Mouse (Mus musculus) regulatory T cell (primary cell): ENCODE measurements around the gene Rgs3.

Experiments used
- in situ Hi-C: fragments of 300-600 bp; cut with MboI, MseI; formaldehyde crosslinking; loops from one replicate; pipeline ENCODE4 v1.15.1; 2025; ENCODE audit warnings: high pct_unique_total_duplicates

Gene Rgs3

GRCm38 (mm10) chr4:62652921-62653757 lies 93.5 kb downstream of the Rgs3 start:
- in situ Hi-C loops = no loop called here

- in situ Hi-C loops = no loop called here
These were observed 94.4 kb downstream of the Rgs3 start for GRCm38 (mm10) chr4:62653922-62654661.

DNA sequence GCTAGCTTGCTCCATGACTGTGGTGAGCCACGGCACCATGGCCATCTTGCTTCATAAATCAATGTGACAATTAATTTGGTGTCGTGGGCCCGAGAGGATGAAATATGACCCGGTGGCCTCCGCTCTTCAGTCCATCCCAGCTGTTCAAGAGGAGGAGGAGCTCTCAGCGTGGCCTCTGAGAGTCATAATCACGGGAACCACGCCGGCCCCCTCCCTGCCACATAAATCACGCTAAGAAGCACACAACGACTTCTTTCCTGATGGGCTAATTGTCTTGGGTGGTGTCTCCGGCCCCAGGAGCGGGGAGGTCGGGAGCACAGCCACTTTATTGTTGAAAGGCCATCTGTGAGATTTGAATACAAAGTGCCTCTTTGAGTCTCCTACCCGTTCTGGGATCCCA lies 99.6 kb downstream of the Rgs3 start:
- in situ Hi-C loops = no loop called here

DNA sequence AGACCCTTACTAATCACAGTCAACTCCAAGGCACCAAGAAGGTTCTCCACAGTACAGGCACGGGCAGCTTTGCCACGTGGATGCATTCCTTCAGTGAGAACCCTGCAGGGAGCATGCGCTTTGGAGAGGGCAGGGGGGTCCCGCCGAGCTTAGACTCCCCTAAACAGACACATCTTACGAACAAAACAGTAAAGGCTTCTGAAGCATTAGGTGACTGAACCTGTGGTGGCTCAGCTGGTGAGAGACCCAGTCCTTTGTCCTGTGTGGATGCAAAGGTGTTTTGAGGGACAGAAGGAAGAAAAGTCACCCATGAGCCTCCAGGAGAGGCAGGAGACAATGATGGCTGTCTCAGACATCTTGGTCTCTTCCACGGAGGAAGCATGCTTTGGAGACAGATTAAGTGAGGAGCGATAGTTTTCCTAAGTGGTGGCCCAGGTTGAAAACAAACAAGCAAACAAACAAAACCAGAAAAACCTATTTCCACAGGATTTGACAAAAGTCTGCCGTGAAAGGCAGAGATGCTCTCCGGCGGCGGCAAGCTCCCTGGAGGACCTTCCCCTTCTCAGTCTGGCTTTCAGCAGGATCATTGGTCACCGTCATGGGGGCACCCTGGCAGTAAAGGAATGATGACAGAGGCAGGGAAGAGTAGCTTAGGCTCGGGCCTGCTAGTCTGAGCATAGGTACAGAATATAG lies 100.4 kb downstream of the Rgs3 start:
- in situ Hi-C loops = no loop called here

DNA sequence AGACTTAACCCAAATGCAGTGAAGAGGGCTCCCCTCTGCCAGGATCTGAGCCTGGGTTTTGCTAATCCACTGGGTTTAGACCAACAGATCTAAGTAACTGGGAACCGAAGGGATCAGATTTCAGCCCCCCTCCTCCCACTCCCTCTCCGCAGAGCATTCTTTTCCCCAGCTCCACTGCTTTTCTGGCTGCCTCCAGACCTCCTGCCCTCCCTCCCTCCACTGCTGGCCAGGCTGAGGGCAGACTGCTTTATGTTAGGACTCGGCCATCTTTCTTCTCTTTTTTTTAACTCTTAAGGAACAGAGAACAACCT lies 100.9 kb downstream of the Rgs3 start:
- in situ Hi-C loops = no loop called here

DNA sequence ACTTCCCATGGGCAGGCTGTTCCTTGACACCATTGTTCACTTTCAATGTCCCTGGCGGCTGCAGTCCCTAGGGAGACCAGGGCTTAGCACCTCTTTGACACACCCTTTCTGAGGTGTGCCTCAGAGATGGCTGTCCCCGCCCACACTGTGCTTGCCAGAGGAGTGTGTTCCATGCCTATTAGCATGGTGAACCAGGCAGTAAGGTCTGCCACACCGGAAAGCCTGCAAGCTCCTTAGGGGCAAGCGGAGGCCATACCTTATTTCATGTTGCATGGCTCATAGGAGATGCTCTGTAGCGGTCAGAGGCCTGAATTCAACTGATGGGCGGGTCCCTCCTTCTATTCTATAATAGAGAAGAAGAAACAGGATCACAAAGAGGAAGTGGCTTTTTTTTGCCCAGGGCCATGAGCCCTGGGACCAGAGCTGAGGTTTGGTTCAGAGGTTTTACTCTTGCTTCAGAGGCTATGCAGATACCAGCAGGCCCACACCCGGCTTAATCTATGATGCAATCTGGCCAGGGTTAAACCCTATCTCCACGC lies 101.7 kb downstream of the Rgs3 start:
- in situ Hi-C loops = no loop called here

DNA sequence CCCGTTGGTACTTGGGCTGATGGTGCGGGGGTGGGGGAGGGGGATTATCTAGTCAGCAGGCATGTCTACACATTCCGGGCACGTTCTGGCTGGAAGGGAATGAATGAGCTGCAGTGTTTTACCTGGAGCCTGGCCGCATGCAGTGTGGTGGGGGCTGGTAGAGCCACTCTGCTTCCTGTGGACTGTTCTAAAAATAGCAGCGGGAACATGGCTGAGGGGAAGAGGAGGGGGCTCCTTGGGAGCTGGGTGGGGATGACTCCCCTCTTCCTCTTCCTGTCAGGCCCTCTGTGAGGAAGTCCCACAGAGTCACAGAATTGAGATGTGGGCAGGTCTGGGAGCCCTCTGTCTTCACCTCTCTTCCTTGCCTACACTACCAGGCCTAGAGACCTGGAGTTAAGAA lies 103.7 kb downstream of the Rgs3 start:
- in situ Hi-C loops = no loop called here

DNA sequence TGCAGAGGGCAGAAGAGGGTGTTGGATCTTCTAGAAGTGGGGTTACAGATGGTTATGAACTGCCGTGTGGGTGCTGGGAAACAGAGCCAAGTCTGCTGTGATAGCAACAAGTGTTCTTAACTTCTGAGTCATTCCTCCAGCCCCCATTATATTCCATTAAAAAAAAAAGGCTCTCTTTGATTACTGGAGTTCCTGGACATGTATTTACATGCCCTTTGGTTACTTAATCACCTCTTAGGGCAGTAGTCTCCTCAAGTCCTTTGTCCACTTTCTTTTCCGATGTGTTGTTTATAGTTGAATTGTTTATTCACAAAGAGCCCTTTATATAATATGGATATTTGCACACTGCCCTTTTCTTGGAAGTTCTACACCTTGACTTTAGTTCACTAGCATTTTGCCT lies 106.2 kb downstream of the Rgs3 start:
- in situ Hi-C loops = no loop called here

DNA sequence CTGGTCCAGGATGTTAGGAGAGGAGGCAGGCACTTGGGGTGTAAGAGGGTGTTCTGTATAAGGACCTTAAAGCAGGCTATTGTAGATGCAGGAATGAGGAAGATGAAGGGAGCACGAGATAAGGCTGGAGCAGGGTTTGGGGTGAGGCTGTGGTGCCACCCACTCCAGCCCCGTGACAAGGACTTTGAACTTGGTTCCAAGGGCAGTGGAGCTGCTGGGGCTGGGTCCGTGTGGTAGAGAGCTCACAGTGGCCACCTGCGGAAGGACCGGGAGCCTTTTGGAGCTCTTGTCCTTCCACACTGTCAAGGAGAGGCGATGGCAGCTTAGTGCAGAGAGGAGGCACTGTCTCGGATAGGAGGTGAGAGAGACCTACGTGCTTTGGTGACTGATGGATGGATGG lies 109.0 kb downstream of the Rgs3 start:
- in situ Hi-C loops = no loop called here

GRCm38 (mm10) chr4:62669094-62670071 lies 109.7 kb downstream of the Rgs3 start:
- in situ Hi-C loops = no loop called here

- in situ Hi-C loops = no loop called here
These were observed 113.9 kb downstream of the Rgs3 start for GRCm38 (mm10) chr4:62673531-62674030.

DNA sequence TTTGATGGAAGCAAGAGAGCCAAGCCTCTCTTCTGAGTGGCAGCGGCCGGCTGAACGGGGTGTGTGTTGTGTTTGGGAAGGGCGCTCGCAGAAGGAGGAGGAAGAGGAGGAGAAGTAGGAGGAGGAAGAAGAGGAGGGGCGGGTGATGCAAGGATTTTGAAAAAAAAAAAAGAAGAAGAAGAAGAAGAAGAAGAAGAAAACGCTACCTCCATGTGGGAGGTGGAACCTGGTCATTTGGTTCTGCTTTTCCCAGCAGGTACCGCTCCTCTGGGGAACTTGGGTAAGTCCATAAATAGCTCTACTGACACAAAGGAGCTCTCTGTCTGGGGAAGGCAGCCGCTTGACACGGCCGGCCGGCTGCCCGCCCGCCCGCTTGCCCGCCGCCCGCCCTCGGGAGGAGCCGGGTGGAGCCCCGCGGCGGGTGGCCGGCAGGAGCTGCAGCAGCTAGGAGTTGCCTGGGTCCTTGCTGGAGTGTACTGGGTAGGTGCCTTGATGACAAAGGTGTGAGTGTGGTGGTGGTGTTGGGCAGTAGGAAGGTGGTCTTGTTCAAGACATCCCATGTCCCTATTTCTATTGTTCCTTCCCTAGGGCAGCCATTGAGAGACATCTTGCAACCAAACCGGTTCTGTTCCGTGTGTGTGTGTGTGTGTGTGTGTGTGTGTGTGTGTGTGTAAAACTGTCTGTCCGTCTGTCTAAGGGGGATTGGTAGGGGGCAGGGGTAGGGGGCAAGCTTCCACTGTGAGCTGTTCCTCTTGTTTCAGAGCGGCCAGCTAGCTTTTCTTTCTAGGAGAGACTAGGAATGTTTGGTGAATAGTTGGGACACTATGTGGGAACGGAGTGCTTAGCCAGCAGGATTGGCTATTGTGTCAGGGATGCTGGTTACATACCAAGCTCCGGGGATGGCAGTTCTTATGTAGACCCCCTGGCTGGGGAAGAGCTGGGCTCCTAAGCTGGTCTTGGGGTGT lies 114.7 kb downstream of the Rgs3 start:
- in situ Hi-C loops = no loop called here

DNA sequence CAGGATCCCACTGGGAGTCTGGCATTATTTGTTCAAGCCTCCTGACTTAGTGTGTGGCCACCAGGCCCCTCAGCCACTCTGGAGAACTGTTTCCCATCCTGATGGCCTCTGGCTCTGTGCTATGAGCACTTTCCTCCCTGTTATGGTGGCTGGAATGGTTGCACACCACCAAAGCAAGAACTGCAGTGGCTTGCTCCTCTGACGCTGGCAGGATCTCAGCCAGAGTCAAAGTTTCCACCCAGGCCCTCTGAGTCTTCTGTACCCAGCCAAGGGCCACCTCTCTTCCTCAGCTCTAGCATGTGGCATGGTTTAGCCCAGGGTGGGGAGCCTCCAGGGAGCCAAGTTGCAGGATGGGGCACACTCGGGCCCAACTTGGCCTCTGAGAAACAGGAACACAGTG lies 115.7 kb downstream of the Rgs3 start:
- in situ Hi-C loops = loop anchor here (25.0 kb wide), 1 partner anchor 113 kb away; the partner anchor contains the start of gene Rgs3

DNA sequence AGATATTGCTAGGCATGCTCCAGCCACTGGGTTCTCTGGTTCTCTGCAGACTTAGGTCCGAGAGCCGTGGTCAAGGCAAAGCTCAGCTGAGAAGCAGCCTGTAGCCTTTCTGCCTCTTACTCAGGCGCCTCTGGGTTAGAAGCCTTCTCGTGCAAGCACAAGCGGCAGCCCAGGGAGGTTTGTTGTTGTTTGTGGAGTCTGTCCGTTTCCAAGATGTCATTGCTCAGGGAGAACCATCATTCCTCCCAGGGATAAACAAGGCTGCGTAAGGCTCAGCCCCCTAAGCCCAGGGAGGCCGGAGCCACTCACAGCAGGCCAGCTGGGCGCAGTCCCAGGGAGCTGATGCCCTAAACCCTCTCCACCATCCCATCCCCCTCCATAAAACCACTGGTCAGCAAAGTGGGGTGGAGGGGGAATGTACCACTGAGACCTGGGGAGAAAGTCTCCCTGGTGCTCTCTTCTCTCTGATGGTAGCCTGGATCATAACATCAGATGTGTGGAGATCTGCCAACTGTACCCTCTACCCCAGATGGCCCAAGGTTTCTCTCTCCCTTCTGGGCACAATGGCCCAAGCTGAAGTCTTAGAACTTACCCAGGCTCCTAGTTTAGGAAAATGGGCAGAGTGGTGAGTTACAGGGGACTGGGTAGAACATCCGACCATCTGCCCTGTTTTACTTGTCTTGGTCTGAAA lies 117.5 kb downstream of the Rgs3 start:
- in situ Hi-C loops = loop anchor here (25.0 kb wide), 1 partner anchor 115 kb away; the partner anchor contains the start of gene Rgs3

DNA sequence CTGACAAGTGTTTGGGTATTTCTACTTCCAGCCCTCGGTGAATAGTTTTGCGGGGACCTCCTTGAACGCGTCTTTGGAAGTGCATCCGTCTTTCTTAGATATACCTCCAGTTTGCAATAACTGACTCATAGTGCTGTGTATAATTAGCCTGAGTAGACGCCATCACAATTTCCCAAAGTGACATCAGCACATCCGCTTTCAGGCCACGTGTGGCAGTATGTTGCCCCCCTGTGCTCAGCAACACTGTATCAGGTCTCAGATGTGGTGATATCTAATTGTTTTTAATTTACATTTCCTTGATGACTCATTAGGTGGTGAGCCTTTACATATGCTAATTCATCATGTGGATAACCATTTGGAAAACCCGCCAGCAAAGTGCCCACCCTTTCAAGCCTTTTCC lies 119.5 kb downstream of the Rgs3 start:
- in situ Hi-C loops = loop anchor here (25.0 kb wide), 1 partner anchor 117 kb away; the partner anchor contains the start of gene Rgs3

- in situ Hi-C loops = loop anchor here (25.0 kb wide), 1 partner anchor 119 kb away; the partner anchor contains the start of gene Rgs3
These were observed 121.8 kb downstream of the Rgs3 start for GRCm38 (mm10) chr4:62681467-62681866.

DNA sequence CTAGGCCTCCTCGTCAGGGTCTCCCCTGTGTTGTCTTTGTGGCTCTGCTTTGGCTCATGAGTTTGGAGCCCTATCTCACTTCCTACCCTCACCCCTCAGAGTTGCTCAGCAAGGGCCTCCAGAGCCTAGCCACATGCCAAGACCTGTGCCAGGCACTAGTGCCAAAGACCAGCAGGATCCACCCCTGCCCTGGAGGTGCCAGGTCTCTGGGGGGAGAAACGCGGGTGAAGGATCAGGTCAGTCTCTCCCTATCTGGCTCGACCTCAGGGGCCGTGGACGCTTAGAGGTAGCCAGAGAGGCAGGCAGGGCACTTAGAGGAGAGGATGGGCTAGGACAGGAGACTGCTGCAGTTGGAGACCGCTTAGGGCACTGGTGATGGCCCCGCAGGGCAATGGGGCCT lies 122.7 kb downstream of the Rgs3 start:
- in situ Hi-C loops = loop anchor here (25.0 kb wide), 1 partner anchor 120 kb away; the partner anchor contains the start of gene Rgs3

- in situ Hi-C loops = loop anchor here (25.0 kb wide), 1 partner anchor 121 kb away; the partner anchor contains the start of gene Rgs3
These were observed 123.5 kb downstream of the Rgs3 start for GRCm38 (mm10) chr4:62683148-62683547.

DNA sequence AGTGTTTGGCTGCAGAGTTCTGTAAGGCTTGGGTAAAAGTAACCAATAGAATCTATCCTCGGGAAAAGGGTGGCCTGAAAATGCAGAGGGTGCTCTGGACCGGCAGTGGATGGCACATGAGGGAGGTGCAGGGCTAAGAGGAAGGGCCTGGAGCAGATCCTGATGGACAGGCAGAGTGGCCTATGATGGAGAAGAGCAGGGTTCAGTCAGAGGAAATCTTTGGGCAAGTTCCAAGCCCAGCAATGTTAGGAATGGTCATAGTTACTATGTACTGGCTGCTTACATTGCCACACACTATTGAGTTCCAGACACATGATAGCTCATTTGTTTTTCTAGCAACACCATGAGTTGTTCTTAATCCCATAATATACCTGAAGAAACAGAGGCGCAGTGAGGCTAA lies 124.7 kb downstream of the Rgs3 start:
- in situ Hi-C loops = loop anchor here (25.0 kb wide), 1 partner anchor 122 kb away; the partner anchor contains the start of gene Rgs3
